Mouse (Mus musculus): ENCODE results near the gene Tstd3.
"Not testable (repeated sequence)": the region's sequence is repeated elsewhere in the genome, so short reads cannot be mapped to it uniquely, and the experiment has no call there.

DNA sequence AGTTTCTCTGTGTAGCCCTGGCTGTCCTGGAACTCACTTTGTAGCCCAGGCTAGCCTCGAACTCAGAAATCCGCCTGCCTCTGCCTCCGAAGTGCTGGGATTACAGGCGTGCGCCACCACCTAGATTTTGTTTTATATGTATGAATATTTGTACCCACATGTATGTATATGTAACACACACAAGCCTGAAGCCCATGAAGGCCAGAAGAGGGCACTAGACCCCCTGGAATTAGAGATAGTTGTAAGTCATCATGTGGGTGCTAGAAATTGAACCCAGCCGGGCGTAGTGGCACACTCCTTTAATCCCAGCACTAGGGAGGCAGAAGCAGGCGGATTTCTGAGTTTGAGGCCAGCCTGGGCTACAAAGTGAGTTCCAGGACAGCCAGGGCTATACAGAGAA is 22.9 kb downstream of the Tstd3 start:
- not testable (repeated sequence) for TF ChIP-seq EP300, CTCF (IDR thresholded peaks at IDR 0.05; ENCODE audit: low read depth)
